Mouse (Mus musculus) small intestine, adult 2 months (tissue): ENCODE measurements around the gene Nprl2. TPM values are rescaled to one million over a fixed set of nuclear protein-coding genes. Genes with fewer than 3 reads are reported as not detected.

Source experiments
- H3K27ac ChIP-seq: fragments of 200-500 bp; 2 replicates; pipeline ENCODE4 v1.5.1; 2012; ENCODE audit warnings: low read depth, low read length, control low read depth, inconsistent platforms; ENCODE audit not compliant: insufficient read depth
- H3K27me3 ChIP-seq: fragments of 200-500 bp; 2 replicates; pipeline ENCODE4 v1.6.1; 2012; ENCODE audit warnings: mild to moderate bottlenecking, moderate library complexity, low read length, inconsistent platforms; ENCODE audit not compliant: control insufficient read depth, insufficient read depth
- H3K36me3 ChIP-seq: fragments of 200-500 bp; 2 replicates; pipeline ENCODE4 v1.6.1; 2012; ENCODE audit warnings: mild to moderate bottlenecking, low read length, control low read depth, inconsistent platforms; ENCODE audit not compliant: control insufficient read depth, insufficient read depth
- H3K4me1 ChIP-seq: fragments of 200-500 bp; 2 replicates; pipeline ENCODE4 v1.6.1; 2012; ENCODE audit warnings: low read length, inconsistent platforms, mixed read lengths; ENCODE audit not compliant: control insufficient read depth, insufficient read depth, insufficient read length
- H3K4me3 ChIP-seq: fragments of 200-500 bp; 2 replicates; pipeline ENCODE4 v1.5.1; 2012; ENCODE audit warnings: low read depth, mild to moderate bottlenecking, control low read depth, inconsistent platforms, low read length, moderate library complexity
- CTCF ChIP-seq: fragments of 200-500 bp; IDR thresholded peaks from 2 replicates; pipeline ENCODE4 v1.5.1; 2012; ENCODE audit warnings: low read depth, mild to moderate bottlenecking, control low read depth, inconsistent platforms, low read length, moderate library complexity, mixed read lengths; ENCODE audit not compliant: insufficient replicate concordance, insufficient read length; ENCODE audit errors: extremely low read depth
- POLR2A ChIP-seq: fragments of 200-500 bp; IDR thresholded peaks from 2 replicates; pipeline ENCODE4 v1.6.1; 2012; ENCODE audit warnings: low read depth, mild to moderate bottlenecking, control low read depth, inconsistent platforms, low read length, moderate library complexity
- WGBS: fragments of 180-500 bp; shearing (Covaris S2); methylation state at CpG from one replicate; pipeline ENCODE4 v1.1.7; 2018; 5-methylcytosine and 5-hydroxymethylcytosine counted together
- polyA plus RNA-seq: library from polyadenylated mRNA; depleted of rRNA; stranded (reverse); fragments of >200 nt; gene quantifications from 2 replicates; pipeline ENCODE4 v1.2.3, GENCODE M21; 2012

Nprl2 gene
- polyA plus RNA-seq, 1 experiment = 23.3 TPM

DNA sequence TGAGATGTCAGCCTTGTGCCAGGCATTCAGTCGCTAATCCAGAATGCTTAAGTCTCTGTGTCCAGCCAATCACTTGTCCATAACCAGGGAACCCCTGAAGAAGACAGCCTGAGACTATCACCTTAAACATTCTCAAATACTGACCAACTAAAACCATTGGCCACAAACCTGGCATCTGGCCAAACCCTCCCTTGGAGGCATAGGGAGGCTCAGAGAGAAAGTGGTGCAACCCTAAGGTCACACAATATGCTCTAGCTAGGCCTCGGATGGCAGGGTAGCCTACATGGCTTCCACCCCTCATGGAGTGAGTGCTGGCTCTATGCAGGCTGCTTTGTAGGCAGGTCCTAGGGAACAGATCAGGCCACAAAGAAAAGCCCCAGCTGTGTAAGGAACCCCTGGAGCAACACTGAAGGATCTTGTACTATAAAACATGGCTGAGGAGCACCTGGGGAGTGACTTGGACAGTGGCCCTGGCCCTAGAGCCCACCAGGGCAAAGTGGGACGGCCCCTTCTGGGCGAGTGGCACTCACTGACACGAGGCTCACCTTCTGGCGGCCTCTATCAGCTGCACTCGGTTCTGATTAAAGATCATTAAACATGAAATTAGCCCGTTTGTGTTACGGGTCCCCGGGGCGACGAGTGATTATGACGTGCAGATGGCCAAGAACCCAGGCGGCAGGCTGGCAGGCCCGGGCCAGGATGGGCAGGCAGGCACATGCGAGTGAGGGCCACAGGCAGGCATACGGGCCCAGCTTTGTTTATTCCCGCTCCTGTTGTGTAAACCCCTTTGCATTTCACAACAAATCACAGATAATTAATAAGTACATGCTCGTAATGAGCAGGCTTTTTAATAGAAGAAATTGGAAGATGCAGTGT, 37.1 kb upstream of the Nprl2 start:
- H3K27me3 ChIP-seq = no peaks in the 10 kb centered on the region
- no peak overlapping the region for H3K4me3 ChIP-seq
- H3K4me1 ChIP-seq = no peaks in the 10 kb centered on the region
- no peak for TF ChIP-seq POLR2A
- TF ChIP-seq CTCF = no peak
- WGBS = 71% methylated on average over 19 of the region's 19 CpGs
- H3K27ac ChIP-seq = no peak overlapping the region
- H3K36me3 ChIP-seq = no peaks in the 10 kb centered on the region

DNA sequence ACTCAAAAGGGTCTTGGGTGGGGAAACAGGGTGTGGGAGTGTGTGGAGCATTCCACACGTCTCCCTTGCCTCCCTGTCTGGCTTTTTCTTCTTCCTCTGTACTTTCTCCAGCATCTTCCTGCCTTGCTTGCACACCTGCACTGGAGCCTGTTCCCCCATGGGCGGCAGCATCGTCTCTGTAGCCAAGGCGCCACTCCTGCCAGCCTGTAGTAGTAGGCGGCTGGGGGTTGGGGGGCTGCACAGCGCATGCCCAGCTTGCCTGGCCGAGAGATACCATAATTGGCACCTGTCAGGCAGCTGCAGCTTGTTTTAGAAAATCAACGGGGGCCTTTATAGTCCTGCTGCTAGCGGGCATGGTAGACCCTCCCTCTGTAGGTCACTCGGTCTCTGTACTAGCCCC, 33.8 kb upstream of the Nprl2 start:
- Histone ChIP-seq H3K27me3 (no peaks in the 10 kb centered on the region), H3K36me3 (no peaks in the 10 kb centered on the region), H3K27ac (no peak overlapping the region), H3K4me3 (no peak overlapping the region), H3K4me1 (no peaks in the 10 kb centered on the region)
- 37% methylated on average over 10 of the region's 10 CpGs for WGBS
- no peak for TF ChIP-seq CTCF
- no peak for TF ChIP-seq POLR2A

DNA sequence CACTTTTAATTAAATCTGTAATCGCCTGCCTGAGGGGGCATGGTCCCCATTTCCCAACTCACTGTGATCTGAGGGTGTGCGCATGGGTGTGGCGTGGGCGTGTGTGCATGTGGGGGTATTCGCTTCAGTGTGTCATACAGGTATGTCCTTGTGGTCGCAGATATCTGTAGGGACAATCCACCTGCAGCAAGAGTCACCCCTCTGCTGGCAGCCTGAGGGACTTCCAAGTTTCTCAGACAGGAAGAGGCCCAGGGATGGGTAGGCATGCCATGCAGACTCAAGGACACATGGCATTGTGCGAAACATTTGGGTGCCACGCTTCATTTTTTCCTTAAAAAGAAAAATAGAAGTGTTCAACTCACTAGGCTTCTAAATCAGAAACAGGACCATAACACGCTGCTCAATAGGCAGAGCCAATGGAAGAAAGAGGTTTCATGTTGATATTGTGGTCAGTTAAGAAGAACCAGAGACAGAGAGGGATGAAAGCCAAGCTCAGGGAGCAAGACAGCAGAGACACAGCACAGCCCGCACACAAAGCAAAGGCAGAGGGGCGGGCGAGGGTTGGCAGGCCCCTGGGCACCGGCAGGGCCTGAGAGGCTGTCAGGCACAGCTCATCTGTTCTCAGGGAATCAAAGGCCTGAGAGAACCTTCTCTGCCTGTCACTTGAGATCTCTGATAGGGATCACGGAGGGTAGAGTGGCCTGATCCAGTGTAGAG, 31.5 kb upstream of the Nprl2 start:
- 72% methylated on average over 14 of the region's 14 CpGs for WGBS
- no peaks in the 10 kb centered on the region for H3K36me3 ChIP-seq
- no peaks in the 10 kb centered on the region for H3K4me1 ChIP-seq
- TF ChIP-seq CTCF = no peak
- TF ChIP-seq POLR2A = no peak
- no peak overlapping the region for H3K4me3 ChIP-seq
- no peak overlapping the region for H3K27ac ChIP-seq
- H3K27me3 ChIP-seq = no peaks in the 10 kb centered on the region

DNA sequence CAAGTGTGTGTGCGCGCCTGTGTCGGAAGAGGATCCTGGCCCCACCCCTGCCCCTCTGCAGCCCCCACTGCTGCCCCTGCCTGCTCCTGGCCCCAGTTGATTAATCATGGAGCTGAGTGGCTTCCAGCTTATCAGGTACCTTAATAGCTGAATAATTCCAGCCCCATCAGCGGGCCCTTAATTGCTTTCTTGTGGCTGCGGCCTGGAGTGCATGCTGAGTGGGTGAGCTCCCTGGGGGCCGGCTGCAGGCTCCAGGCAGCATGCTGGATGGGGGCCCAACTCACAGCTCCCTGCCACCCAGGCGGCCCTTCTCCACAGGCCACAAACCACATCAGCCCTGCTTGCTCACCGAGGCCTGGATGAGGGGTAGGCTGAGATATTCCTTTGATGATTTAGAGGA, 30.6 kb upstream of the Nprl2 start:
- WGBS = 62% methylated on average over 8 of the region's 8 CpGs
- H3K4me3 ChIP-seq = no peak overlapping the region
- no peak overlapping the region for H3K27ac ChIP-seq
- no peaks in the 10 kb centered on the region for H3K27me3 ChIP-seq
- H3K4me1 ChIP-seq = no peaks in the 10 kb centered on the region
- H3K36me3 ChIP-seq = no peaks in the 10 kb centered on the region
- TF ChIP-seq CTCF (no peak), POLR2A (no peak)

DNA sequence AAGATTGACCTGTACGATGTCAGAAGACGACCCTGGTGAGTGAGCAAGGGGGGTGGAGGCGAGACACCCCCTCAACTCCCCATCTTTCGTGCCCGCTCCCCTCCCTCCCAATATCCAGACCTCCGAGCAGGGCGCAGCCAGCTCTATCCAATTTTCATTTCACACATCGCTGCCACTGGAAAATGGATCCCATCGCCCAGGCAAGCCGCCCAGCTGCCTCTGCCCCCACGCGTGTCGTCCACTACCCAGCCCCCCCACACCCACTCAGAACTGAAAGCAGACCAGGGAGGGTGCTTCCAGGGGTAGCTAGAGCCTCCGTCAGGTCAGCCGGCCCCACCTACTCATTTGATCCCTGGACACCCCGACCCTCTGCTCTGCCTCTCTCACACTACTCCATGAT, 29.7 kb upstream of the Nprl2 start:
- no peak for TF ChIP-seq POLR2A
- TF ChIP-seq CTCF = no peak
- Histone ChIP-seq H3K4me3 (no peak overlapping the region), H3K4me1 (no peaks in the 10 kb centered on the region), H3K36me3 (no peaks in the 10 kb centered on the region), H3K27me3 (no peaks in the 10 kb centered on the region), H3K27ac (no peak overlapping the region)
- WGBS = 86% methylated on average over 16 of the region's 16 CpGs

DNA sequence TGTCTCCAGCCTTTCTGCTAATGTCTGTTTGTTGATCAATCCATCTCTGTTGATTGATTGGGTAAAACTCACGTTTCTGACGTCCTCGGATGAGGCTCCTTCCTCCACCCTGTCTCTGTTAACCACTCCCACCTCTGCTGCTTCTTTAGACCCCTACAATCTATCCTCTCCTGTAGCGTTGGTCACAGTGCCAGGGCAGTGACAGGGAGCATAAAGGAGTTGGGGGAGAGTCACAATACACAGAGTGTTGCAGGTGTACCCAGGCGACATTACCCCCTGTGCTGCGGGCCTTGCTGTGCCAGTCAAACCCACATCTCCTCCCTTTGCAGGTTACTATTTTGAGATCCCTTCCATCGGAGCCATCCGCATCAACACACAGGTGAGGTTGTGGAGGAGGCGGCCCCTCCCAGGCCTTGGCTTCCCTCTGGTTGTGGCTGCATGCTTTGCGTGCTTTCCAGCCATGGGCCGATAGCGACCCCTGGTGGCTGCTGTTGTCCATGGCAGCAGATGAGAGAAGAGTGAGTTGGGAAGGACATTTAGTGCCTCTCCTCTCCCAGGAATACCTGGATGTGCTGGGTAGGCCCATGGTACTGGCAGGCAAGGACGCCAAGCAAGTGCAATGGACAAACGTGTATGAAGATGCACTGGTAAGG, 27.6 kb upstream of the Nprl2 start:
- H3K4me3 ChIP-seq = no peak overlapping the region
- no peak overlapping the region for H3K27ac ChIP-seq
- no peaks in the 10 kb centered on the region for H3K27me3 ChIP-seq
- TF ChIP-seq CTCF (peak; percentile 98), POLR2A (no peak)
- H3K4me1 ChIP-seq = no peaks in the 10 kb centered on the region
- WGBS = 19% methylated on average over 14 of the region's 14 CpGs
- no peaks in the 10 kb centered on the region for H3K36me3 ChIP-seq

DNA sequence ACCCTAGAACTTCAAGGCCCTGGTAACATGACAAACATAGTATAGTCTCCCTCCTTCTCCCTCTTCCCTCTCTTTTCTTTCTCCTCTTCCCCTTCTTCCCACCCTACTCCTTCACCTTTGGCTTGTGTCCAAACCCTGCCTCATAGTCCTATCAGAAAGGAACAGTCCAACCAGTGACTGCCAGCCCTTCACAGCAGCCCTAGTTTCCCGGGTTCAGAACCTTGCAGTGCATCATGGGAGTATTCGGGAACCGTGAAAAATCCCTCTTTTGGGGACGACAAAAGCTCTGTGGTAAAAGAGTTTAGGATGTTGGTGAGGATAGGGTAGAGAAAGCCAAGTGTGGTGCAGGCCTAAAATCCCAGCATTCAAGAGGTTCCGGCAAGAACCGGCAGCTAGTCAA, 21.7 kb upstream of the Nprl2 start:
- no peaks in the 10 kb centered on the region for H3K27me3 ChIP-seq
- H3K4me1 ChIP-seq = peaks cover 16% of the 10 kb centered on the region
- WGBS = 70% methylated on average over 6 of the region's 6 CpGs
- no peaks in the 10 kb centered on the region for H3K36me3 ChIP-seq
- no peak overlapping the region for H3K27ac ChIP-seq
- no peak overlapping the region for H3K4me3 ChIP-seq
- TF ChIP-seq CTCF (no peak), POLR2A (no peak)
